Mouse (Mus musculus) layer of hippocampus, adult 11-12 months (tissue): ENCODE measurements around the gene Klf13.

Experiments used
- DNase-seq: peaks from one replicate; pipeline ENCODE4 v3.0.0; 2022; ENCODE audit warnings: low spot score

Klf13 gene

GRCm38 (mm10) chr7:63938914-63939396 is at the start of gene Klf13:
Gene Klf13 (minus strand): TSS chr7:63938915.
- DNase-seq, result peak; percentile 99

- DNase-seq, result no peak
These were observed 49.7 kb upstream of the Klf13 start for GRCm38 (mm10) chr7:63988391-63988790.

GRCm38 (mm10) chr7:63986407-63987182 is 47.9 kb upstream of the Klf13 start:
- DNase-seq, result peak; percentile 86

- no peak for DNase-seq
These were observed 47.1 kb upstream of the Klf13 start for GRCm38 (mm10) chr7:63985696-63986406.

GRCm38 (mm10) chr7:63985266-63985665 is 46.6 kb upstream of the Klf13 start:
- DNase-seq, result no peak

GRCm38 (mm10) chr7:63984329-63984728 is 45.6 kb upstream of the Klf13 start:
- no peak for DNase-seq

GRCm38 (mm10) chr7:63977631-63978030 is 38.9 kb upstream of the Klf13 start:
- no peak for DNase-seq

GRCm38 (mm10) chr7:63970986-63971385 is 32.3 kb upstream of the Klf13 start:
- no peak for DNase-seq

GRCm38 (mm10) chr7:63969941-63970340 is 31.2 kb upstream of the Klf13 start:
- no peak for DNase-seq

GRCm38 (mm10) chr7:63965635-63966418 is 27.1 kb upstream of the Klf13 start:
- DNase-seq, result no peak

- peak; percentile 86 for DNase-seq
These were observed 26.4 kb upstream of the Klf13 start for GRCm38 (mm10) chr7:63965135-63965534.

GRCm38 (mm10) chr7:63964121-63964520 is 25.4 kb upstream of the Klf13 start:
- no peak for DNase-seq

GRCm38 (mm10) chr7:63963632-63964031 is 24.9 kb upstream of the Klf13 start:
- DNase-seq, result no peak

- peak; percentile 59 for DNase-seq
These were observed 19.3 kb upstream of the Klf13 start for GRCm38 (mm10) chr7:63957872-63958640.

GRCm38 (mm10) chr7:63956981-63957713 is 18.4 kb upstream of the Klf13 start:
- DNase-seq, result peak; percentile 87

GRCm38 (mm10) chr7:63956138-63956823 is 17.6 kb upstream of the Klf13 start:
- DNase-seq, result no peak

GRCm38 (mm10) chr7:63955440-63955839 is 16.7 kb upstream of the Klf13 start:
- DNase-seq, result no peak

- DNase-seq, result no peak
These were observed 13.6 kb upstream of the Klf13 start for GRCm38 (mm10) chr7:63952077-63952898.

- peak; percentile 83 for DNase-seq
These were observed 12.4 kb upstream of the Klf13 start for GRCm38 (mm10) chr7:63950931-63951607.
